ENCODE assay signal across 8 mouse cellular contexts in genomic region chr7:45062239-45062835, GRCm38 (mm10). TPM values are rescaled to one million over a fixed set of nuclear protein-coding genes. Genes with fewer than 3 reads are reported as not detected.
DNase-seq lines count a peak whose midpoint lies in the region; ATAC-seq lines count a peak whose summit lies in the region.

Gene Nosip, plus strand, starts transcription at chr7:45062429.
Gene Prrg2, minus strand, starts transcription at chr7:45062677.

- H3K4me2 ChIP-seq in lung, embryonic 16.5 days (ENCODE audit: low read depth, low read length), result peak within 1 kb of the TSS; percentile 66

- H3K27ac ChIP-seq in lung, embryonic 16.5 days (ENCODE audit: low read length), result peak within 1 kb of the TSS; percentile 95

- H3K4me1 ChIP-seq in lung, embryonic 16.5 days (replicated peaks; ENCODE audit: control insufficient read depth, insufficient read depth, low read length), result peaks cover 12% of the 10 kb centered on the region

- H3K4me3 ChIP-seq in lung, embryonic 16.5 days (ENCODE audit: low read length), result peak within 1 kb of the TSS; percentile 78

- no peaks in the 10 kb centered on the region for H3K27me3 ChIP-seq in lung, embryonic 16.5 days (ENCODE audit: control insufficient read depth, insufficient read depth, low read depth, low read length)

- DNase-seq in MEL-GATA-1-ER (ENCODE audit: extremely low read depth, low read depth), result peak; percentile 99
- peak; percentile 95 for DNase-seq in cerebellum, adult 8-10 months
- DNase-seq in forelimb bud, embryonic 11.5 days (ENCODE audit: low read depth, low spot score), result peak; percentile 97
- peak; percentile 93 for DNase-seq in layer of hippocampus, adult 9-10 months (ENCODE audit: low spot score)
- DNase-seq in ovary, postnatal 10 days (ENCODE audit: low spot score), result peak; percentile 89
- DNase-seq in thymus, postnatal 10 days (ENCODE audit: low spot score in 2 of 2), result peak; percentile 90 to 93

- under 1% methylated on average over 31 of the region's 31 CpGs for WGBS in lung, embryonic 16.5 days

- H3K9ac ChIP-seq in lung, embryonic 16.5 days (ENCODE audit: low read length), result peak within 1 kb of the TSS; percentile 77

- H3K9me3 ChIP-seq in lung, embryonic 16.5 days (ENCODE audit: control insufficient read depth, low read length), result no peaks in the 10 kb centered on the region

- ATAC-seq in hematopoietic stem cell, adult 5-6 weeks (replicated peaks in 1 of 2; ENCODE audit: insufficient read depth in 1 of 2, low FRiP score in 2 of 2, low TSS enrichment in 1 of 2, low read depth in 1 of 2, poor library complexity in 2 of 2, severe bottlenecking in 2 of 2), result peak; percentile 92 to 95
- peak; percentile 92 for ATAC-seq in lung, embryonic 16.5 days (ENCODE audit: low read depth)

- no peaks in the 10 kb centered on the region for H3K36me3 ChIP-seq in lung, embryonic 16.5 days (ENCODE audit: control insufficient read depth, insufficient read depth, low read length)

RNA-seq across cellular contexts. Expression of gene Nosip, which starts in this region (rescaled TPM):
- total RNA-seq in hematopoietic stem cell, adult 5-6 weeks (2017), result 56.2 and 72.8 TPM in 2 replicates
- polyA plus RNA-seq in lung, embryonic 16.5 days (2015; fragmentation: Nextera tagmentation; extraction: Ambion mirVana), result 72.5 and 77.8 TPM in 2 replicates

RNA-seq across cellular contexts. Expression of gene Prrg2, which starts in this region (rescaled TPM):
- total RNA-seq in hematopoietic stem cell, adult 5-6 weeks (2017), result 6.6 and 6.7 TPM in 2 replicates
- 28.7 and 31.9 TPM in 2 replicates for polyA plus RNA-seq in lung, embryonic 16.5 days (2015; fragmentation: Nextera tagmentation; extraction: Ambion mirVana)

Comparison
In these comparisons a context has a peak if more than half of its experiments do, and no peak if none do; other contexts are left out.
1. Peak in every context shown above with its lines: DNase-seq, ATAC-seq, H3K4me3 ChIP-seq and H3K27ac ChIP-seq.